Mouse (Mus musculus) intestine, postnatal 0 days (tissue): ENCODE measurements around the gene Inhbe. TPM values are rescaled to one million over a fixed set of nuclear protein-coding genes. Genes with fewer than 3 reads are reported as not detected.

Source experiments
- ATAC-seq: fragments of 200-750 bp; cut with Nextera tagmentation; 2 replicates; pipeline ENCODE4 v1.8.0; 2017; ENCODE audit warnings: mild to moderate bottlenecking, moderate TSS enrichment, moderate library complexity
- H3K27ac ChIP-seq: fragments of 300-500 bp; sonication (generic); 2 replicates; pipeline ENCODE4 v1.5.1; 2014; ENCODE audit warnings: mild to moderate bottlenecking, low read depth, low read length, moderate library complexity
- H3K27me3 ChIP-seq: fragments of 300-500 bp; sonication (generic); replicated peaks from 2 replicates; pipeline ENCODE4 v1.6.1; 2014; ENCODE audit warnings: low read length, mixed read lengths; ENCODE audit not compliant: control insufficient read depth, insufficient read depth
- H3K36me3 ChIP-seq: fragments of 300-500 bp; sonication (generic); 2 replicates; pipeline ENCODE4 v1.6.1; 2014; ENCODE audit warnings: mild to moderate bottlenecking, moderate library complexity; ENCODE audit not compliant: control insufficient read depth, insufficient read depth
- H3K4me1 ChIP-seq: fragments of 300-500 bp; sonication (generic); replicated peaks from 2 replicates; pipeline ENCODE4 v1.6.1; 2014; ENCODE audit warnings: antibody characterized with exemption, low read length, mixed read lengths; ENCODE audit not compliant: control insufficient read depth, insufficient read depth
- H3K4me2 ChIP-seq: fragments of 300-500 bp; sonication (generic); replicated peaks from 2 replicates; pipeline ENCODE4 v1.6.1; 2014; ENCODE audit warnings: low read depth, mild to moderate bottlenecking, moderate library complexity
- H3K4me3 ChIP-seq: fragments of 300-500 bp; sonication (generic); 2 replicates; pipeline ENCODE4 v1.5.1; 2014; ENCODE audit warnings: low read depth, low read length
- H3K9ac ChIP-seq: fragments of 300-500 bp; sonication (generic); 2 replicates; pipeline ENCODE4 v1.6.1; 2014; ENCODE audit warnings: mild to moderate bottlenecking, low read depth, low read length
- H3K9me3 ChIP-seq: fragments of 300-500 bp; sonication (generic); 2 replicates; pipeline ENCODE4 v1.6.1; 2016; ENCODE audit warnings: mixed run types; ENCODE audit not compliant: control insufficient read depth
- CTCF ChIP-seq: sonication (generic); IDR thresholded peaks from 2 replicates; pipeline ENCODE4 v1.5.1; 2016; ENCODE audit warnings: low read depth, mild to moderate bottlenecking, control low read depth, antibody characterized with exemption, moderate library complexity
- WGBS: fragments of 180-500 bp; shearing (Covaris S2); extraction: QIAGEN DNeasy Blood & Tissue Kit; methylation state at CpG from one replicate; pipeline ENCODE4 v1.1.7; 2014; 5-methylcytosine and 5-hydroxymethylcytosine counted together
- polyA plus RNA-seq: library from polyadenylated mRNA; unstranded; fragments of >200 nt; fragmentation: Nextera tagmentation; extraction: Ambion mirVana; gene quantifications from 2 replicates; pipeline ENCODE4 v1.2.1, GENCODE M21; 2015

The Inhbe gene
- polyA plus RNA-seq, 1 experiment from 2014 or later: 0.04 TPM

DNA sequence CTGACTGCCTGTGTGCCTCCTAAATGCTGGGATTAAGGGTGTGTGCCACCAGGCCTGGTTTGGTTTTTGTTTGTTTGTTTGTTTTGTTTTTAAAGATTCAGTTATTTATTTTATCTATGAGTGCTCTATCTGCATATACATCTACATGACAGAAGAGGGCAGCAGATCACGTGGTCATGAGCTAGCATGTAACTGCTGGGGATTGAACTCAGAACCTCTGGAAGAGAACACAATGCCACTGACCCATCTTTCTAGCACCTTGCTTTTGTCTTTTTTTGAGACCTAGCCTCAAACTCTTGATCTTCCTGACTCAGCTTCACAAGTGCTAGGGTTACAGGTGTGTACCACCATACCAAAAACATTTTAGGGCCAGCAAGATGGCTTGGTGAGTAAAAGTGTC is 18.9 kb downstream of the Inhbe start:
- H3K27ac ChIP-seq: no peak overlapping the region

DNA sequence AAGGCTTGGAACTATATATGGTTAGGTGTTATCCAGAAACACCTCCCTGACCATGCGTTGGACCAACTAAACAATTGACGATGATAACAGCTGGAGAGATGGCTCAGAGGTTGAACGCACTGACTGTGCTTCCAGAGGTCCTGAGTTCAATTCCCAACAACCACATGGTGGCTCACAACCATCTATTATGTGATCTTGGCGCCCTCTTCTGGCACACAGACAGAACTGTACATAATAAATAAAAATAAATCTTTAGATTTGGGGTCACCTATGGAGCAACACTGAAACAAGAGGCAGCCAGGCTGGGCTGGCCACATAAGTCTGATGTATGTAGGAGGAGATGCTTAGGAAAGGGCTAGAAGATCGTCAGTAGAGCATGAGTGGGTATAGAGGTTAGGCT is 21.1 kb downstream of the Inhbe start:
- TF ChIP-seq CTCF: peak; percentile 65
- ATAC-seq: no peak
- no peaks in the 10 kb centered on the region for H3K4me1 ChIP-seq
- H3K4me3 ChIP-seq: no peak overlapping the region
- H3K27ac ChIP-seq: no peak overlapping the region
- 71% methylated on average over 5 of the region's 5 CpGs for WGBS
- no peaks in the 10 kb centered on the region for H3K9me3 ChIP-seq
- H3K27me3 ChIP-seq: no peaks in the 10 kb centered on the region; the same call in 1 of the 2 replicates
- H3K9ac ChIP-seq: no peak overlapping the region
- peaks cover 5% of the 10 kb centered on the region; the same call in 1 of the 2 replicates for H3K36me3 ChIP-seq
- H3K4me2 ChIP-seq: no peak overlapping the region

More for the DNA sequence above, 18.9 kb downstream of the Inhbe start:
- Histone ChIP-seq H3K4me3 (no peak overlapping the region), H3K27me3 (peaks cover 10% of the 10 kb centered on the region), H3K4me2 (no peak overlapping the region), H3K9me3 (no peaks in the 10 kb centered on the region), H3K36me3 (peaks cover 5% of the 10 kb centered on the region; the same call in 1 of the 2 replicates), H3K9ac (no peak overlapping the region), H3K4me1 (peaks cover 6% of the 10 kb centered on the region; the same call in 1 of the 2 replicates)
- ATAC-seq: no peak
- WGBS: 56% methylated on average over 1 of the region's 1 CpGs
- TF ChIP-seq CTCF: peak; percentile 15; the same call in 1 of the 2 replicates

DNA sequence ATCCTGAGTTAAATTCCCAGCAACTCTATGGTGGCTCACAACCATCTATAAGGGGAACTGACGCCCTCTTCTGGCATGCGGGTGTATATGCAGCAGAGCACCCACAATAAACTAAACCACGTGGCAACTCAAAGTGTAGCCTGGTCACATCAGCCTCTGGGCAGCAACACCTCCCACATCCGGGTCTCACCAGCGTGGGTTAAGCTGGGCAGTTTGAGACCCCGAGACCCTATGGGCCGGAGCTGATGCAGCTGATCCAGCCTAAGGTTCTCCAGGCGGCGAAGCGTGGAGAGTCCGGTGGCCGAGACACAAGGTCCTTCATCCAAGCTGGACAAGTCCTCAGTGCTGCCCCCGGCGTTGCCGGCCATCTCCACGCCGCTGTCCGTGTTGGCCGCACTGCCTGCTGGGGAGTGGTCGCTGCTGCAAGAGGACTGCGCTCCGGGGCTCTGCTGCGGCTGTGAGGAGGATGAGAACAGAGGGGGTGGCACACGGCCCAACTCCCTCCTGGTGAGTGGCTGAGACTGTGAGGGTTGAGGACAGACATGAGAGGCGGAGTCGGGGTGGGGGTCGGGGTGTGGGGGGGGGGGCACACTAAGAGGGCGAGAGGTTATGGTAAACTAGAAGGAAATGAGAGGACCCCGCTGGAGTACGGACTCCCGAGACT is 21.9 kb downstream of the Inhbe start:
- WGBS: 35% methylated on average over 29 of the region's 31 CpGs
- no peak overlapping the region for H3K4me2 ChIP-seq
- H3K4me3 ChIP-seq: no peak overlapping the region
- H3K36me3 ChIP-seq: peaks cover 5% of the 10 kb centered on the region; the same call in 1 of the 2 replicates
- H3K27ac ChIP-seq: no peak overlapping the region
- peak; percentile 50 for TF ChIP-seq CTCF
- H3K27me3 ChIP-seq: peaks cover 2% of the 10 kb centered on the region; the same call in 1 of the 2 replicates
- H3K4me1 ChIP-seq: no peaks in the 10 kb centered on the region
- no peak overlapping the region for H3K9ac ChIP-seq
- ATAC-seq: peak; percentile 37; the same call in 1 of the 2 replicates
- no peaks in the 10 kb centered on the region for H3K9me3 ChIP-seq

DNA sequence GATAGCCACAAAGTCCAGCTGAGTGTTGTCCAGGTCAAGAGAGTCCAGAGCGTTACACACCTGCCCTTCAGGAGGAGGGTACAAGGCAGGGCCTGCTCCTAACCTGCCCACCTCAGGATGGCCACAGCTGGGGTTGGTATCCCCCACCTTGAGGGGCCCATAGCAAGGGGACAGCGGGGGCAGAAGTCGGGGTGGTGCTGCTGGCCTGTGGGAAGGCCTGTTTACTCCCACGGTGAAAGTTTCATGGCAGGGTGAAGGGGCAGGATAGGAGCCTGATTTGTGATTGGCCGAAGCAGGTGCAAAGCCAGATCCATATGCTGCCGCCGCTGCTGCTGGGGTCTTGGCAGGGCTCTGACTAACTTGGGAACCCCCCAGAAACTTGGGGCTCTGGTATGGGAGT is 24.0 kb downstream of the Inhbe start:
- no peak overlapping the region for H3K9ac ChIP-seq
- no peaks in the 10 kb centered on the region for H3K4me1 ChIP-seq
- WGBS: 72% methylated on average over 7 of the region's 7 CpGs
- H3K27ac ChIP-seq: no peak overlapping the region
- ATAC-seq: no peak
- no peak overlapping the region for H3K4me3 ChIP-seq
- H3K9me3 ChIP-seq: no peaks in the 10 kb centered on the region
- H3K4me2 ChIP-seq: no peak overlapping the region
- H3K27me3 ChIP-seq: peaks cover 3% of the 10 kb centered on the region; the same call in 1 of the 2 replicates
- no peak for TF ChIP-seq CTCF
- peaks cover 5% of the 10 kb centered on the region; the same call in 1 of the 2 replicates for H3K36me3 ChIP-seq

DNA sequence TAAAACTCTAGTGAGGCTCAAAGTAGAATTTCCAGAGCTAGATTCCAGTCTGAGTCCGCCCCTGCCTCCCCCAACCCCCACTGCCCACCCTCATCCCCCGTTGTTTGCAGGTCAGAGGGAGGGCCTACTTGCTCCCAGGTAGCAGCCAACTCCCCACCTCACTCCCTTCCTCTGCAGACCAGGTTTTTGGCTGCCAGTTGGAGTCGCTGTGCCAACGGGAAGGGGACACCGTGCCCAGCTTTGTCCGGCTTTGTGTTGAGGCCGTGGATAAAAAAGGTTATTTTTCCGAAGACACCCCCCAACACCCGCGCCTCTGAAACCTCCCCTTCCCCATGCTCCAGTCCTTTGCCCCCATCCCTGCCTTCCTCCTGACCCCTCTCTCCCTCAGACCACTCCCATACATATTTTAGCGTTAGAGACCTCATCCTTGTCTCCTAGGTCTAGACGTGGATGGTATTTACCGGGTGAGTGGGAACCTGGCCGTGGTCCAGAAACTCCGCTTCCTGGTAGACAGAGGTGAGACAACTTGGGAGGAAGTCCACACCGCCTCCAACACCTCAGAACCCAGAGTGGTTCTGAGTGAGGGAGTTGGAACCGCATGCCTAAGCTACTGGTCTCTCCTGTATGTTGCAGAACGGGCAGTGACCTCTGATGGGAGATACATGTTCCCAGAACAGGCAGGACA is 26.6 kb downstream of the Inhbe start:
- H3K27me3 ChIP-seq: peaks cover 3% of the 10 kb centered on the region; the same call in 1 of the 2 replicates

DNA sequence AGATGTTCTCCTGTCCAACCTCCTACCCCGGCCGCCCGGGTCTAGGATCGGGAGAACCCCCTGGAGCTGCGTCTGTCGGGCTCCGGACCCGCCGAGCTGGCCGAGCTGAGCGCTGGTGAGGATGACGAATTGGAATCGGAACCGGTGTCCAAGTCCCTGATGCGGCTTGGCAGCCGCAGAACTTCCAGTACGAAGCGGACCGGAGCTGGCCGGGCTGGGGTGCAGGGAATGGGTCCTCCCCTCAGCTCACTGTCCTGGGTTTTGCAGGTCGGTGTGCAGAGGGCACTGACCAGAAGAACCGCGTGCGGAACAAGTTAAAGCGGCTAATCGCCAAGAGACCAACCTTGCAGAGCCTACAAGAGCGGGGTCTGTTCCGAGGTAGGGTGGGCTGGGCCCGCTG is 27.4 kb downstream of the Inhbe start:
- H3K36me3 ChIP-seq: no peaks in the 10 kb centered on the region; the same call in 1 of the 2 replicates
- no peak overlapping the region for H3K27ac ChIP-seq
- no peak for TF ChIP-seq CTCF
- 0 out of 2 replicates have a peak, but pooled peaks cover 3% of the 10 kb centered on the region for H3K27me3 ChIP-seq
- H3K9me3 ChIP-seq: no peaks in the 10 kb centered on the region
- H3K4me1 ChIP-seq: 0 out of 2 replicates have a peak, but pooled peaks cover 4% of the 10 kb centered on the region
- H3K4me2 ChIP-seq: peak overlapping the region; percentile 94
- 17% methylated on average over 29 of the region's 29 CpGs for WGBS
- ATAC-seq: no peak
- H3K4me3 ChIP-seq: peak overlapping the region; percentile 52
- peak overlapping the region; percentile 50 for H3K9ac ChIP-seq

More for the DNA sequence above, 26.6 kb downstream of the Inhbe start:
- WGBS: 64% methylated on average over 18 of the region's 18 CpGs
- Histone ChIP-seq H3K4me3 (no peak overlapping the region), H3K9ac (no peak overlapping the region), H3K4me1 (0 out of 2 replicates have a peak, but pooled peaks cover 4% of the 10 kb centered on the region), H3K27ac (no peak overlapping the region), H3K9me3 (no peaks in the 10 kb centered on the region), H3K36me3 (peaks cover 5% of the 10 kb centered on the region; the same call in 1 of the 2 replicates), H3K4me2 (no peak overlapping the region)
- TF ChIP-seq CTCF: no peak
- ATAC-seq: no peak
